Mouse (Mus musculus) frontal cortex, postnatal 36 days (tissue): ENCODE results near the gene Eml1.

Experiments used
- DNase-seq, 2 experiments: peaks; one replicate each; pipeline ENCODE4 v3.0.0; 2022; ENCODE audit warnings: low spot score in 2 of 2

Gene Eml1

GRCm38 (mm10) chr12:108373611-108374010 lies 2.9 kb downstream of the Eml1 start:
- DNase-seq: no peak

GRCm38 (mm10) chr12:108374689-108375088 lies 3.9 kb downstream of the Eml1 start:
- DNase-seq: no peak

- no peak for DNase-seq
Observed at GRCm38 (mm10) chr12:108378379-108379133, 7.8 kb downstream of the Eml1 start.

- DNase-seq: no peak
Observed at GRCm38 (mm10) chr12:108386476-108387232, 15.9 kb downstream of the Eml1 start.

- no peak for DNase-seq
Observed at GRCm38 (mm10) chr12:108389718-108390117, 19.0 kb downstream of the Eml1 start.

- no peak for DNase-seq
Observed at GRCm38 (mm10) chr12:108392254-108393044, 21.7 kb downstream of the Eml1 start.

- no peak for DNase-seq
Observed at GRCm38 (mm10) chr12:108393082-108393481, 22.3 kb downstream of the Eml1 start.

- DNase-seq: no peak
Observed at GRCm38 (mm10) chr12:108393637-108394036, 22.9 kb downstream of the Eml1 start.

- no peak for DNase-seq
Observed at GRCm38 (mm10) chr12:108394534-108395284, 24.0 kb downstream of the Eml1 start.

- DNase-seq: no peak
Observed at GRCm38 (mm10) chr12:108395285-108395660, 24.5 kb downstream of the Eml1 start.

GRCm38 (mm10) chr12:108396081-108396947 lies 25.6 kb downstream of the Eml1 start:
- peak; percentile 69 to 79 for DNase-seq

- DNase-seq: no peak
Observed at GRCm38 (mm10) chr12:108398681-108399080, 27.9 kb downstream of the Eml1 start.

GRCm38 (mm10) chr12:108399191-108399590 lies 28.4 kb downstream of the Eml1 start:
- DNase-seq: no peak

- DNase-seq: no peak
Observed at GRCm38 (mm10) chr12:108400951-108401350, 30.2 kb downstream of the Eml1 start.

- DNase-seq: peak in 1 of 2 experiments; percentile 46
Observed at GRCm38 (mm10) chr12:108403957-108404356, 33.2 kb downstream of the Eml1 start.

- DNase-seq: no peak
Observed at GRCm38 (mm10) chr12:108409100-108409499, 38.3 kb downstream of the Eml1 start.

GRCm38 (mm10) chr12:108410416-108411208 lies 39.9 kb downstream of the Eml1 start:
- no peak for DNase-seq

- DNase-seq: no peak
Observed at GRCm38 (mm10) chr12:108414932-108415331, 44.2 kb downstream of the Eml1 start.

- no peak for DNase-seq
Observed at GRCm38 (mm10) chr12:108419570-108419969, 48.8 kb downstream of the Eml1 start.

GRCm38 (mm10) chr12:108421477-108421876 lies 50.7 kb downstream of the Eml1 start:
- DNase-seq: no peak
